Mouse (Mus musculus) heart, postnatal 14 days (tissue): ENCODE results near the gene Rnf121. TPM values are rescaled to one million over a fixed set of nuclear protein-coding genes. Genes with fewer than 3 reads are reported as not detected.
"Not testable (repeated sequence)": the region's sequence is repeated elsewhere in the genome, so short reads cannot be mapped to it uniquely, and the experiment has no call there.

Experiments used
- DNase-seq, 2 experiments: peaks; one replicate each; pipeline ENCODE4 v3.0.0; 2021 to 2022
- intact Hi-C: fragments of 180-260 bp; cut with DNase I; formaldehyde crosslinking; loops from one replicate; pipeline ENCODE4 v1.15.1; 2025
- total RNA-seq, 2 experiments: library from RNA; stranded (reverse); gene quantifications; 2 replicates each; pipeline ENCODE4 v1.2.3; 2021

Rnf121 gene
- total RNA-seq, 2 experiments from 2014 or later: 19.8 to 21.5 TPM

DNA sequence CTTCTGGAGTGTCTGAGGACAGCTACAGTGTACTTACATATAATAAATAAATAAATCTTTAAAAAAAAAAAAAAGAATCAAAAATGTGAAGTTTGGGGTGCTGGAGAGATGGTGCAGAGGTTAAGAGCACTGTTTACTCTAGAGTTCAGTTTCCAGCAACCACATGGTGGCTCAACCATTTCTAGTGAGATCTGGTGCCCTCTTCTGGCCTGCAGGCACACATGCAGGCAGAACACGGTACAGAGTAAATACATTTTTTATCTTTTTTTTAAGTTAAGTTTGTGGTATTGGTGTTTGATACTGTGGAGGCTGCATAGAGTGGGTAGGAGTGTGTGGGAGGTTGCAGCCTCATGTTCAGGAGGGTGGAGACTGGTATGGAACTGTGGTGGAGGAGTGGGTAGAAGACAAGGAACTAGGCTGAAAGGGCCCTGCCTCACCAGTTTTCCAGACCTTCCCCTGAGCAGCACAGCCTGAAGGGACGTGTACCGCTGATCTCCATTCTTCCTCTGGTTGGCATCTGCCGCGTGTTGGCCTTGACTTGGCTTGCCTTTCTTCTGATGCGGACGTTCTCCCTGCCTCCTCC lies 11.5 kb upstream of the Rnf121 start:
- DNase-seq: peak in 1 of 2 experiments; percentile 26
- intact Hi-C loops: loop anchor here (2.0 kb wide), 1 partner anchor 78 kb away; no protein-coding TSS in a partner anchor

DNA sequence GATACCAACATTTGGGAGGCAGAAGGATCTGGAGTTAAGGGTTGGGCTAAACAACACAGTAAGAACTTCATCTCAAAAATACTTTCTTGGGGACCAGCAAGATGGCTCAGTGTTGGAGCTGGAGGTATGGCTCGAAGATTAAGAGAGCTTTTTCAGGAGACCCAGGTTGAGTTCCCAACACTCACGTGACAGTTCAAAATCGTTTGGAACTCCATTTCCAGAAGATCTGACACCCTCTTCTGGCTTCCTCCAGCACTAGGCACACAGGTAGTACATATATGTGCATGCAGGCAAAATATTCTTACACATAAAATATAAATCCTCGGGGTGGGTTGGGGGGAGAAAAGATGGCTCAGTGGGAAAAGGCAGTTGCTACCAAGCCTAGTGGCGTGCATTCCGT lies 1.1 kb upstream of the Rnf121 start:
- no peak for DNase-seq
- intact Hi-C loops: no loop called here

DNA sequence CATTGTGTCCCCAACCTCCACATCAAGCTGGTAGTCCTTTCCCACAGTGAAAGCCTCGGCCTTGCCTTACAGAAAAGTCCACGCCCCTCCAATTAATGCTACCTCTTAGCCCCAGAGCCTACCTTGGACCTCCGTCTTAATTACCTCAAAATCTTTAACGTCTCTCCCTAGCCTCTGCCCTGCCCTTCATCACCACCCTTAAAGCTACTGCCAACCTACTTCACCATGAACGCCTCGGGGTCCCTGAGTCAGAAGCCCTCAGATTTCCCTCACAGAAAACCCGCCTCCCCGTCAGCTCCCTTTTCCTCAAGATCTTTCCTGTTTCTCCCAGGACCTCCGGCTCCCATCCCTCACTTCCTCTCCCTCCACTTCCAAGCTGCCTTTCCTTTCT lies 619 bp downstream of the Rnf121 start:
- intact Hi-C loops: no loop called here

DNA sequence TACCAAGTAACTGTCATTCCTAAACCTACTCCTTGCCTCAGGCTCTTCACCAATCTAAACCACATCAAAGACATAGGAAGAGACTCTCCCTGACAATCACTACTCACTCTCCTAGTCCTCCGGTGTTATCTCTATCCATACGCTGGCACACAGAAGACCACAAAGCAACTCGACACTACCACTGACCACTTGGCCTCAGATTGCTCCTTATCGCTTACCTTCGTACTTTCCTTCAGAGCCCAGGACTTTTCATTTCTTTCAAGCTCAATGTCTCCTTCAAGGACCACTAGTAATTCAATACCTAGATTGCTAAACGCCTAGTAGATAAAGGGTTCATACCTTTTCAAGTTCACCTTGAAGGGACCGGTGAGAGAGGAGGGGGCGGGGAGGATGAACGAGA lies 1.4 kb downstream of the Rnf121 start:
- intact Hi-C loops: no loop called here
- no peak for DNase-seq

More for the DNA sequence above, 619 bp downstream of the Rnf121 start:
- no peak for DNase-seq

DNA sequence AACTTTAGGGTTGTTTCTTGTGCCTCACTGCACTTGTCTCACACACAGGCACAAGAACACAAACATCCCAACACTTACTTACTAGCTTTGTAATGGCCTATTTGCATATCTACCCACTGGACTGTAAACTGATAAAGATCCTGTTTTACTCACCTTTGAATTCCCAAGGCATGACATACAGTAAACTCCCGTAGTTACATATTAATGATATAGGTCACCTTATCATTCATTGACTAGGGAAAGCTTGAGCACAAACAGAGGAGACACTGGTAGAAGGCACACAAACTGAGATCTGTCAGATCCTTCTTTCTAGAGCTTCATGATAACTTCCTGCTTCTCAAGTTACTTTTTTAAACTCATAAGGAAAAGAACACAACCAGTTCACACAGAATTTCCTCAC lies 3.1 kb downstream of the Rnf121 start:
- intact Hi-C loops: no loop called here
- no peak for DNase-seq

DNA sequence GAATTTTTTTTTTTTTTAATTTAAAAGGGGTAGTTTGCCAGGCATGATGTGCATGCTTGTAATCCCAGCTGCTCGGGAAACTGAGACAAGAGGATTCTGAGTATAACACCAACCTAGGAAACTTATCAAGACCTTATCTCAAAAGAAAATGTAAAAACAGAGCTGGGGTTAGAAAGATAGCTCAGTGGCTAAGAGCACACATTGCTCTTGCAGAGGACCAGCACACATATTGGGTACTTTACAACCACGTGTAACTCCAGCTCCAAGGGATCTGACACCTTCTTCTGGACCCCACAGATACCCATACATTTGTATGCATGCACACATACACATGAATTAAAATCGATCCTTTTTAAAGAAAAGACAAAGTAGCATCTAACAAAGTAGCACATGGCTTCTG lies 3.9 kb downstream of the Rnf121 start:
- intact Hi-C loops: no loop called here
- no peak for DNase-seq

- intact Hi-C loops, DNase-seq: not testable (repeated sequence)
These were observed 16.7 kb downstream of the Rnf121 start for GRCm38 (mm10) chr7:102048524-102048923.

- intact Hi-C loops: no loop called here
- no peak for DNase-seq
These were observed 23.0 kb downstream of the Rnf121 start for GRCm38 (mm10) chr7:102042314-102042713.

DNA sequence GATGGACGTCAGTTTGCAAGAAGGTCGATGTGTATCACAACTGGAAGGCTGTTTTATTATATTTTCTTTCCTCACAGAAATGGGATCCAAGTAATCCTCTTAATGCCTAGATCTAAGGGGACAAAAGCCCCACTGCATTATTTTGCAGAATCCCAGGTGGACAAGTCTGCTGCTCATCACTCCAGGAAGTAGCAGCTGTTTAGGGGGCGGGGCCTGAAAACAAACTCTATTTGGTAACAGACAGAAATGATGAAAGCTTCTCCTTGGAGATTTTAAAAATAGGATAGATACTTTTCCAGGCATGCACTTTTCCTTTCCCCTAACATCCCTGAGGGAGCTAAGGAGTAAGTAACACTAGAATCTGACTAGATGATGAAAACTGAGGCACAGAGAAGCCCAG lies 28.0 kb downstream of the Rnf121 start:
- no peak for DNase-seq
- intact Hi-C loops: no loop called here

- intact Hi-C loops: no loop called here
- DNase-seq: no peak
These were observed 29.7 kb downstream of the Rnf121 start for GRCm38 (mm10) chr7:102035534-102035933.

- intact Hi-C loops: no loop called here
These were observed 30.4 kb downstream of the Rnf121 start for GRCm38 (mm10) chr7:102034904-102035303.

GRCm38 (mm10) chr7:102025187-102026119 lies 39.8 kb downstream of the Rnf121 start:
- intact Hi-C loops: no loop called here

More at GRCm38 (mm10) chr7:102034904-102035303, 30.4 kb downstream of the Rnf121 start:
- DNase-seq: no peak

GRCm38 (mm10) chr7:102023821-102024220 lies 41.4 kb downstream of the Rnf121 start:
- intact Hi-C loops: no loop called here
- DNase-seq: no peak

More at GRCm38 (mm10) chr7:102025187-102026119, 39.8 kb downstream of the Rnf121 start:
- no peak for DNase-seq

- DNase-seq, intact Hi-C loops: not testable (repeated sequence)
These were observed 44.3 kb downstream of the Rnf121 start for GRCm38 (mm10) chr7:102020934-102021333.

DNA sequence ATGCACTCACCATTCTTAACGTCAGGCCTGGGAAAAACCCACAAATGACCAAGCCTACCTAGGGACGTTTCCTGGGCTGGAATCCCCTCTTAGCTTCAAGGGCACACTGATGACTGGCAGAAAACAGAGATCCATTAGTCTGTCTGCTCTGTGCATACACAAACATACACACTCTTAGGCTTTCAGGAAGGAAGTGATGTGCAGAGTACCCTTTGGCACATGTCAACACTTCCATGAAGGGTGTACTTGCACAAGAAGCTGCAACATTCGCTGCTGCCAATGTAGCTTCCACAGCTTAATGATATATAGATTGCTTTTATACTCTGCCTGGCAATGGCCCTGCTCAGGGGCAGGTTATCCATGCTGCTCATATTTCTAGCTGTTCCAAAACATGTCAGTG lies 45.9 kb downstream of the Rnf121 start:
- intact Hi-C loops: no loop called here
- DNase-seq: no peak

- no peak for DNase-seq
- intact Hi-C loops: no loop called here
These were observed 46.7 kb downstream of the Rnf121 start, which contains the start of gene Il18bp for GRCm38 (mm10) chr7:102018590-102018989. Il18bp (minus strand) TSS chr7:102018690.

- DNase-seq: peak; percentile 44
These were observed 47.2 kb downstream of the Rnf121 start for GRCm38 (mm10) chr7:102018034-102018433.

GRCm38 (mm10) chr7:102017452-102017851 lies 47.8 kb downstream of the Rnf121 start:
- DNase-seq: peak in 1 of 2 experiments; percentile 34
- intact Hi-C loops: no loop called here

More at GRCm38 (mm10) chr7:102018034-102018433, 47.2 kb downstream of the Rnf121 start:
- intact Hi-C loops: no loop called here

DNA sequence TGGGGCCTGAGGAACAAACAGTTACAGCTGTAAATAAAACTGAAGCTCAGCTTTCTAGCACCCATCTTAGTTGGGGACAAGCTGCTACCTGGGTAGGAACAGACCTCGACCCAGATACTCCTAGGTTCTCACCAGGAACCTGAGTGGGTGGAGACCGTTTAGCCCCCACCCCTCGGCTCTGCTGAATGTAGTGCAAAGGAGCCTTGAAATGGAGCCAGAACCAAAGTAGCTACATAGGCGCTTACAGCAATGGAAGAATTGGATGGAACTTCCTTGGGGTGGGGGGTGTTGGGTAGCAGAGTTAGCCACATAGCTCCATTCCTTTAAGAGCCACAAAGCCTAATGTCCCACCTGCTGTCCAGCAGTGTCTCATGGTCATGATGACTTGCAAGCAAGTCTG lies 48.3 kb downstream of the Rnf121 start:
- DNase-seq: no peak
- intact Hi-C loops: no loop called here

GRCm38 (mm10) chr7:102014995-102015394 lies 50.3 kb downstream of the Rnf121 start:
- intact Hi-C loops: no loop called here
- no peak for DNase-seq

DNA sequence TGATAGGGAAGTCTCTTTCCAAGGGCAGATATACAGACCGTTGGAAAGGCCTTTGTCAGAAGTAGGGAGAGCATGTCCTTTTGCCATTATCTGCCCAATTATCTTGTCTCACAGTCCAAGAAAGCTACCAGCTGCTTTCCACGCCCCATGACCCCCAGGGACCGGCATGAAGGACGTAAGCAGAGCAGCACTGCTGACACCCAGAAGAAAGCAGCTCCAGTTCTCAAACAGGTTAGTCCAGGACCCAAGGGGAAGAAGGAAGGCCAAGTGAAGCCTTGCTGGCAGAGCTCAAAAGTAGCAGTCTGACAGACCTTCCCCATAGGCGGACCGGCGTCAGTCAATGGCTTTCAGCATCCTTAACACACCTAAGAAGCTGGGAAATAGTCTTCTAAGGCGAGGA lies 51.9 kb downstream of the Rnf121 start:
- no peak for DNase-seq
- intact Hi-C loops: no loop called here

GRCm38 (mm10) chr7:102011855-102012254 lies 53.4 kb downstream of the Rnf121 start:
- DNase-seq: no peak
- intact Hi-C loops: no loop called here
